Mouse (Mus musculus) spleen, adult 2 months (tissue): ENCODE results near the gene Pla2g10. TPM values are rescaled to one million over a fixed set of nuclear protein-coding genes. Genes with fewer than 3 reads are reported as not detected.
"Not testable (repeated sequence)": the region's sequence is repeated elsewhere in the genome, so short reads cannot be mapped to it uniquely, and the experiment has no call there.

Experiments used
- DNase-seq, 2 experiments: peaks; one replicate each; pipeline versions ENCODE4 v3.0.0 to v3.0.0-alpha.2; 2012 to 2021; ENCODE audit warnings: low spot score in 2 of 2, low read depth in 1 of 2
- H3K27ac ChIP-seq: fragments of 200-500 bp; 2 replicates; pipeline ENCODE4 v1.5.1; 2012; ENCODE audit warnings: low read length, inconsistent platforms; ENCODE audit not compliant: insufficient read depth
- H3K27me3 ChIP-seq: fragments of 200-500 bp; 2 replicates; pipeline ENCODE4 v1.6.1; 2012; ENCODE audit warnings: mild to moderate bottlenecking, moderate library complexity, low read length, inconsistent platforms; ENCODE audit not compliant: control insufficient read depth, insufficient read depth
- H3K36me3 ChIP-seq: fragments of 200-500 bp; 2 replicates; pipeline ENCODE4 v1.6.1; 2012; ENCODE audit warnings: mild to moderate bottlenecking, low read length, inconsistent platforms; ENCODE audit not compliant: control insufficient read depth, insufficient read depth
- H3K4me1 ChIP-seq: fragments of 200-500 bp; 2 replicates; pipeline ENCODE4 v1.6.1; 2011; ENCODE audit warnings: inconsistent platforms; ENCODE audit not compliant: control insufficient read depth, insufficient read depth, insufficient read length
- H3K4me3 ChIP-seq: fragments of 200-500 bp; 2 replicates; pipeline ENCODE4 v1.5.1; 2011; ENCODE audit warnings: mild to moderate bottlenecking, inconsistent platforms; ENCODE audit not compliant: insufficient read depth, insufficient read length; ENCODE audit errors: extremely low read depth
- CTCF ChIP-seq: fragments of 200-500 bp; IDR thresholded peaks from 2 replicates; pipeline ENCODE4 v1.5.1; 2011; ENCODE audit warnings: mild to moderate bottlenecking, inconsistent platforms; ENCODE audit not compliant: insufficient read depth, insufficient read length, insufficient replicate concordance; ENCODE audit errors: extremely low read depth
- POLR2A ChIP-seq: fragments of 200-500 bp; IDR thresholded peaks from 2 replicates; pipeline ENCODE4 v1.6.1; 2011; ENCODE audit warnings: low read depth, low read length, inconsistent platforms
- WGBS: fragments of 180-500 bp; shearing (Covaris S2); methylation state at CpG from one replicate; pipeline ENCODE4 v1.1.7; 2018; 5-methylcytosine and 5-hydroxymethylcytosine counted together
- polyA plus RNA-seq: library from polyadenylated mRNA; depleted of rRNA; stranded (reverse); fragments of >200 nt; gene quantifications from 2 replicates; pipeline ENCODE4 v1.2.3, GENCODE M21; 2012

Pla2g10 gene
- polyA plus RNA-seq, 1 experiment, result 0.12 TPM

DNA sequence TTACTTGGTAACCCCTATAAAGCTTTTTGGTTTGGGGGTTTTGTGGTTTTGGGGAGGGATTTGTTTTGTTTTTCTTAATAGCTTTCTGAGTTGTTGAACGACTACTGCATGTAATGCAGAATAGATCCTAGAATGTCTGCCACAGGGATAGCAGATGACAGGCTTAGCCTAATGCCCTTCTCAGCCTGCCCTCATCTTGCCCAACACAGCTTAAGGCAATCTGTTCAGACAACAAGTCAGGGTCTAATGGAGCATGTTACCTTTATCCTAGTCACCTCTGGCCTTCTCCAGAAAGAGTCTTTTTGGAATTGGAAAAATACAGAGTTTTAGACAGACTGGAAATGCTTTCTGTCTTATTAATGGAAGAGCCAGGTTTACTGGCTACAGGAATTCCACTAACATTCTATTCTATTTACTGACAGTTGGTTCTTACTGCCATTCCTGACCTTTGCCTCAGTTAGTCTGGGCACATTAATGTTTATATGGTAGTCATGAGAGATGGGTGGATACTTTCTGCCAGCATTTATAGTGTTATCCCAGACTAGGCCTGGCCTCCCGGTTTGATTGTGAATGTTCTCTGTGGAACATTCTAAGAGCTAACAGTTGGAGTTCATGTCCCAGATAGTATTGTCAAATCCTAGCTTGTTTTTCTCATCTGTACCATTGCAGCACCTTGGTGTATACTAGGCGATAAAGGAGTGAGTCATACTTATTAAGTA is 52.0 kb downstream of the Pla2g10 start:
- Histone ChIP-seq H3K27ac (no peak overlapping the region), H3K4me1 (peaks cover 2% of the 10 kb centered on the region; the same call in 1 of the 2 replicates), H3K36me3 (peaks cover 13% of the 10 kb centered on the region), H3K4me3 (no peak overlapping the region), H3K27me3 (no peaks in the 10 kb centered on the region)
- WGBS, result 87% methylated on average over 3 of the region's 3 CpGs
- TF ChIP-seq CTCF, result no peak
- no peak for TF ChIP-seq POLR2A
- no peak for DNase-seq

DNA sequence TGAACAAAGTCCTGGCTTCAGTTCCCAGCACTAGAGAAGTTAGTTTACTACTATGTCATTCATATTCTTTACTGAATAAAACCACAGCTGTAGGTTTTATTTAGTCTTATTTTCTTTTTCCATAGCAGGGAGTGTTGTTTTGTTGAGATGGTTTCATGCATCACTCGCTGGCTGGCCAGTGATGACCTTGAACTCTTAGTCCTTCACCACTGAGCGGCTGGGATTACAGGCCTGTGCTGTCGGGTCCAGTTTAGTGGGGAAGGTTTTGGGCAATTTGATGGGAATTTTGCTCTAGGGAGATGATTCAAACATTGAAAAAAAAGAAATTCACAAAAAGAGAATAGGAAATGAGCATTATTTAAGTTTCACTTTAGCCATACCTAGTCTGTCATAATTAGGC is 56.3 kb downstream of the Pla2g10 start:
- no peak overlapping the region for H3K4me3 ChIP-seq
- no peak for DNase-seq
- H3K27ac ChIP-seq, result no peak overlapping the region
- TF ChIP-seq CTCF, result no peak
- no peak for TF ChIP-seq POLR2A
- H3K36me3 ChIP-seq, result peaks cover 13% of the 10 kb centered on the region
- H3K27me3 ChIP-seq, result no peaks in the 10 kb centered on the region
- no peaks in the 10 kb centered on the region; the same call in 1 of the 2 replicates for H3K4me1 ChIP-seq
- WGBS, result 93% methylated on average over 3 of the region's 3 CpGs

- Histone ChIP-seq H3K36me3 (peaks cover 11% of the 10 kb centered on the region), H3K4me1 (peaks cover 3% of the 10 kb centered on the region; the same call in 1 of the 2 replicates), H3K27ac (no peak overlapping the region), H3K4me3 (no peak overlapping the region), H3K27me3 (no peaks in the 10 kb centered on the region)
- 78% methylated on average over 5 of the region's 5 CpGs for WGBS
- DNase-seq, result no peak
- TF ChIP-seq POLR2A, result no peak
- TF ChIP-seq CTCF, result no peak
These were observed 57.7 kb downstream of the Pla2g10 start for GRCm38 (mm10) chr16:13673114-13673513.

DNA sequence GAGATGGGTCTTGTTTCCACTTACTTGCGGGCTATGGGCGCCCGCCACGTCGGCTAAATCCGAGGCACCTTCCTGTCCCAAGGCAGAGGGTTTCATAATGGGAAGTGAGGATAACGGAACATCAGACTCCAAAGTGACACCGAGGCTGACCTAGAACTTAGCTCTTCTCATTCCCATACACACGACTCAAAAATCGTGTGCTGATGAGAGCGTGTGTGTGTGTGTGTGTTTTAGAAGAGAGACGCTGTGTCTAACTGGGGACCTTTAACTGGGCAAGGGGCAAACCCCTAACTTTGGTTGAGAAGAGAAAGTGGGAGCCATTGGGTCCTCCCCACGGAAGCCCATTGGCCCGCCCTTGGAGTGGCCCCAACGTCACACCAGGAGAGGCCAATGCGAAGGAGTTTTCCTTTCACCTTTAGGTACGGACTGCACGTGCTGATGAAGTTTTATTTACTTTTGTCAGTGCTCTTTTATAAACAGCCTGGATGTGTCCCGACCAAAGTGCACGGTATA is 58.3 kb downstream of the Pla2g10 start:
- Histone ChIP-seq H3K27ac (peak overlapping the region; percentile 89), H3K4me3 (peak overlapping the region; percentile 93), H3K4me1 (peaks cover 4% of the 10 kb centered on the region; the same call in 1 of the 2 replicates), H3K27me3 (no peaks in the 10 kb centered on the region), H3K36me3 (peaks cover 8% of the 10 kb centered on the region)
- DNase-seq, result peak; percentile 50 to 59
- TF ChIP-seq CTCF, result no peak
- under 1% methylated on average over 20 of the region's 20 CpGs for WGBS

DNA sequence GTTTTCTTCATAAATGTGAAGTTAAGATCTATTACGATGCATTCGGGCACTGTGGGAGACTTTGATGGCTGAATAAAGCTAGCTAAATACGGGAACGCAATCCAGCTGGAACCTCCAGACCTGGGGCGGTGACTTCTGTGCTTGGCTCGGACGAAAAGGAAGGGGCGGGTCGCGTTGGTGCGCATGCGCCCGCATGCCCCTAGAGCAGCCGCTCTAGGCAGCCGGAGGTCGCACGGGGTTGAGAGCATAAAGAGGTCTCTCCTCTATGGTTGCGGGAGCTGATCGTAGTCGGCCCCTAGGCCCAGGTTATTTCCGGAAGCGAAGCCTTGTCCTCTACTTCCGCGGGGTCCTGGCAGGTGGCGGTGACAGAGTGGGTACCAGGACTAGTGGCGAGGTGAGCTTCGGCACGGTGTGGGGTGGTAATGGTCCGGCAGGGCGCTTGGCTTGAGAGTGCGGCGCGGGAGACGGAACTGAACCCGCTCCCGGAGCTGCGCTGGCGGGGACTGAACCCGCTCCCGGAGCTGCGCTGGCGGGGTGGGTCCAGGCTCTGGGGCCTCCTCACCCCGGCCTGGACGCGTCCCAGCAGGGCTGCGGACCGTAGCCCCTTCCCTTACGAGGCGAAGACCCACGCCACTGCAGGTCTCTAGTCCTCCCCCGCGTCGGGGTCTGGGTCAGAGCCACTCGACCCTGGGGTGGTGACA is 58.9 kb downstream of the Pla2g10 start, which contains the start of the genes Bfar and 3110001I22Rik:
Gene Bfar (plus strand): TSS at position 174 of the 701 bp plus-strand sequence.
Gene 3110001I22Rik (plus strand): TSS at position 245 of the 701 bp plus-strand sequence.
- Histone ChIP-seq H3K27me3 (no peaks in the 10 kb centered on the region), H3K27ac (peak within 1 kb of the TSS; percentile 89), H3K36me3 (peaks cover 2% of the 10 kb centered on the region), H3K4me1 (peaks cover 6% of the 10 kb centered on the region; the same call in 1 of the 2 replicates), H3K4me3 (peak within 1 kb of the TSS; percentile 93)
- WGBS, result under 1% methylated on average over 54 of the region's 54 CpGs
- DNase-seq, result peak; percentile 87 to 88
- TF ChIP-seq POLR2A (peak; percentile 87), CTCF (no peak)

- not testable (repeated sequence) for H3K4me3 ChIP-seq
These were observed 59.9 kb downstream of the Pla2g10 start for GRCm38 (mm10) chr16:13670896-13671295.

More at GRCm38 (mm10) chr16:13670896-13671295, 59.9 kb downstream of the Pla2g10 start:
- not testable (repeated sequence) for H3K27me3 ChIP-seq, H3K36me3 ChIP-seq, DNase-seq, H3K4me1 ChIP-seq, H3K27ac ChIP-seq
- WGBS, result 75% methylated on average over 5 of the region's 5 CpGs
